Mouse (Mus musculus): ENCODE results near the gene Catspere2. TPM values are rescaled to one million over a fixed set of nuclear protein-coding genes. Genes with fewer than 3 reads are reported as not detected.
"Not testable (repeated sequence)": the region's sequence is repeated elsewhere in the genome, so short reads cannot be mapped to it uniquely, and the experiment has no call there.

Catspere2 gene
- total RNA-seq, 2 experiments from 2014 or later, result 2.0 to 2.3 TPM

GRCm38 (mm10) chr1:178207856-178208255 is 224.6 kb downstream of the Catspere2 start:
- intact Hi-C loops (cut with DNase I), result not testable (repeated sequence)

GRCm38 (mm10) chr1:178209966-178210365 is 226.7 kb downstream of the Catspere2 start:
- no peak for DNase-seq (ENCODE audit: low spot score in 2 of 2)
- intact Hi-C loops (cut with DNase I), result no loop called here

More at GRCm38 (mm10) chr1:178207856-178208255, 224.6 kb downstream of the Catspere2 start:
- not testable (repeated sequence) for DNase-seq (ENCODE audit: low spot score in 2 of 2)

GRCm38 (mm10) chr1:178217157-178217556 is 233.9 kb downstream of the Catspere2 start:
- no peak for DNase-seq (ENCODE audit: low spot score in 2 of 2)
- intact Hi-C loops (cut with DNase I), result no loop called here

DNA sequence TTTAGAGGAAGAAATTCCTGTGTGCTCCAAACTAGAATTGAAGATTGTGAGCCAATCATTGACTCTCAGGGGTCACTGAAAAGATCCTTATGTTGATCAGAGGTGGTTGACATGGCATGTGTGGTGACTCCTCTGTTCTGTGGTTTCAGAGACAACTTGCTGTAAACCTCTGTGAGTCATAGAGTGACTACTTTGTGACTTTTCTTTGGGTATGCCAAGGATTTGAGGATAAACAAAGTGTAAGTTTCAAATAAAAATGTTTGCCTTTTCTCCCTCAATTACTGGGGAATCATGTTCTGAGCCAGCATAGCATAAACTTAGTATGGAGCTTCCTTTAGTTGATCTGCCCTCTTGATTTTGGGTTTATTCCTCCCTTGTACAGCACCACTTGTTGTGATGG is 235.1 kb downstream of the Catspere2 start:
- DNase-seq (ENCODE audit: low spot score in 2 of 2), result no peak
- intact Hi-C loops (cut with DNase I), result no loop called here

GRCm38 (mm10) chr1:178219166-178220077 is 236.2 kb downstream of the Catspere2 start:
- no peak for DNase-seq (ENCODE audit: low spot score in 2 of 2)
- intact Hi-C loops (cut with DNase I), result no loop called here

Other genes with a start within 250 kb of the Catspere2 start
- gene Adss, start 186.9 kb upstream of the Catspere2 start, total RNA-seq (2021), result 10 to 100 TPM; 71.3 to 72.7 TPM
- 10 to 100 TPM; 21.3 to 23.3 TPM for gene Desi2, start 204.0 kb downstream of the Catspere2 start, total RNA-seq (2021)

Data from left cerebral cortex, postnatal 14 days (tissue).